Mouse (Mus musculus) heart, embryonic 16.5 days (tissue): ENCODE data around the gene H2-Ab1. TPM values are rescaled to one million over a fixed set of nuclear protein-coding genes. Genes with fewer than 3 reads are reported as not detected.

Source experiments
- ATAC-seq: fragments of 200-750 bp; cut with Nextera tagmentation; replicated peaks from 2 replicates; pipeline ENCODE4 v1.8.0; 2017; ENCODE audit warnings: moderate number of reproducible peaks; ENCODE audit not compliant: insufficient read depth, low FRiP score; ENCODE audit errors: extremely low read depth
- H3K27ac ChIP-seq: fragments of 300-500 bp; sonication (generic); 2 replicates; pipeline ENCODE4 v1.5.1; 2014; ENCODE audit warnings: mild to moderate bottlenecking, low read length, control low read depth, moderate library complexity
- H3K27me3 ChIP-seq: fragments of 300-500 bp; sonication (generic); 2 replicates; pipeline ENCODE4 v1.6.1; 2014; ENCODE audit warnings: low read length, mixed read lengths; ENCODE audit not compliant: control insufficient read depth, insufficient read depth
- H3K36me3 ChIP-seq: fragments of 300-500 bp; sonication (generic); 2 replicates; pipeline ENCODE4 v1.6.1; 2014; ENCODE audit not compliant: control insufficient read depth, insufficient read depth
- H3K4me1 ChIP-seq: fragments of 300-500 bp; sonication (generic); 2 replicates; pipeline ENCODE4 v1.6.1; 2014; ENCODE audit warnings: low read length, mixed read lengths; ENCODE audit not compliant: control insufficient read depth, insufficient read depth
- H3K4me2 ChIP-seq: fragments of 300-500 bp; sonication (generic); 2 replicates; pipeline ENCODE4 v1.6.1; 2014; ENCODE audit warnings: low read depth, mild to moderate bottlenecking, control low read depth, low read length
- H3K4me3 ChIP-seq: fragments of 300-500 bp; sonication (generic); 2 replicates; pipeline ENCODE4 v1.5.1; 2014; ENCODE audit warnings: mild to moderate bottlenecking, control low read depth, low read length
- H3K9ac ChIP-seq: fragments of 300-500 bp; sonication (generic); 2 replicates; pipeline ENCODE4 v1.6.1; 2014; ENCODE audit warnings: low read length, control low read depth
- H3K9me3 ChIP-seq: fragments of 300-500 bp; sonication (generic); replicated peaks from 2 replicates; pipeline ENCODE4 v1.6.1; 2016; ENCODE audit warnings: low read length; ENCODE audit not compliant: control insufficient read depth
- WGBS: fragments of 180-500 bp; shearing (Covaris S2); extraction: QIAGEN DNeasy Blood & Tissue Kit; methylation state at CpG from one replicate; pipeline ENCODE4 v1.1.7; 2014; 5-methylcytosine and 5-hydroxymethylcytosine counted together
- polyA plus RNA-seq: library from polyadenylated mRNA; unstranded; fragments of >200 nt; fragmentation: Nextera tagmentation; extraction: Ambion mirVana; gene quantifications from 2 replicates; pipeline ENCODE4 v1.2.1, GENCODE M21; 2015

Gene H2-Ab1
- 79.1 and 172 TPM in 2 replicates for polyA plus RNA-seq

- no peak within 1 kb of the TSS for H3K4me3 ChIP-seq
- no peak for ATAC-seq
- no peaks in the 10 kb centered on the region for H3K9me3 ChIP-seq
- WGBS = 67% methylated on average over 11 of the region's 11 CpGs
- no peak within 1 kb of the TSS for H3K27ac ChIP-seq
- no peaks in the 10 kb centered on the region for H3K36me3 ChIP-seq
- H3K9ac ChIP-seq = no peak within 1 kb of the TSS
- no peak within 1 kb of the TSS for H3K4me2 ChIP-seq
- no peaks in the 10 kb centered on the region for H3K4me1 ChIP-seq
- H3K27me3 ChIP-seq = no peaks in the 10 kb centered on the region
Observed at GRCm38 (mm10) chr17:34257594-34258375, at the start of gene H2-Ab1. H2-Ab1 (plus strand) TSS chr17:34257689.

DNA sequence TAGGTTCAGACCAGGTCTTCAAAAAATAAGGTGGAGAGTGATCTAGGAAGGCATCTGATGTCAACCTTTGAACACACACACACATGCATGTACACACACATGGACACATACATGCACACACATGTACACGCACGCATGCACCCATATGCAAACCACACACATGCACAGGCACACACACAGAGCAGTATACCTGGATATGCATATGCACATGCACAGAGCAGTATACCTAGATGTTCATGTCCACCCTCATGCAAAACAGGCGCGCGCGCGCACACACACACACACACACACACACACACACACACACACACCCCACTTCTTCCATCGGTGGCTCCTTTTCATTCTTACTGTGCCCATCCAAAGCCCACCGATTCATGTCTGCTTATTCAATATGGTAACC lies 49.6 kb upstream of the H2-Ab1 start:
- Histone ChIP-seq H3K4me2 (no peak overlapping the region), H3K27me3 (peaks cover 19% of the 10 kb centered on the region), H3K4me1 (peaks cover 11% of the 10 kb centered on the region; the same call in 1 of the 2 replicates), H3K36me3 (0 out of 2 replicates have a peak, but pooled peaks cover 4% of the 10 kb centered on the region), H3K27ac (no peak overlapping the region), H3K4me3 (no peak overlapping the region), H3K9me3 (peaks cover 6% of the 10 kb centered on the region), H3K9ac (no peak overlapping the region)
- no peak for ATAC-seq
- 98% methylated on average over 9 of the region's 9 CpGs for WGBS

GRCm38 (mm10) chr17:34208421-34208820 lies 49.1 kb upstream of the H2-Ab1 start:
- Histone ChIP-seq H3K9me3 (peaks cover 6% of the 10 kb centered on the region), H3K4me2 (no peak overlapping the region)
- ATAC-seq = no peak

DNA sequence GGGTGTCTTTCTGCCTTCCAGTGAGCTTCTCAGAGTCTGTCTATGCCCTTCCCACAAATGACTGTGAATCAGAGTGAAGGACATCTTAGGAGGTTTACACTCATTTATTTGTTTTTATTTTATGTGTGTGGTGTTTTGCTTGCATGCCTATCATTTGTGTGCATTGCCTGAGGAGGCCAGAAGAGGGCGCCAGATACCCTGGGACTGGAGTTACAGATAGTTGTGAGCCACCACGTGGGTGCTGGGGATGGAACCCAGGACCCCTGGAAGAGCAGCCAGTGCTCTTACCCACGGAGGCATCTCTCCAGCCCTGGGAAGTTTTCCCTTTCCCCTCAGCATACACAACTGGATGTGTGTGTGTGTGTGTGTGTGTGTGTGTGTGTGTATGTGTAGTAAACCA lies 47.8 kb upstream of the H2-Ab1 start:
- Histone ChIP-seq H3K27me3 (peaks cover 32% of the 10 kb centered on the region), H3K4me3 (no peak overlapping the region), H3K27ac (peak overlapping the region; percentile 27; the same call in 1 of the 2 replicates), H3K9ac (no peak overlapping the region), H3K9me3 (peaks cover 6% of the 10 kb centered on the region), H3K4me2 (no peak overlapping the region), H3K4me1 (peaks cover 7% of the 10 kb centered on the region; the same call in 1 of the 2 replicates), H3K36me3 (0 out of 2 replicates have a peak, but pooled peaks cover 4% of the 10 kb centered on the region)
- 47% methylated on average over 3 of the region's 3 CpGs for WGBS
- ATAC-seq = no peak

More at GRCm38 (mm10) chr17:34208421-34208820, 49.1 kb upstream of the H2-Ab1 start:
- WGBS = 19% methylated on average over 10 of the region's 10 CpGs
- Histone ChIP-seq H3K27me3 (peaks cover 23% of the 10 kb centered on the region), H3K36me3 (0 out of 2 replicates have a peak, but pooled peaks cover 4% of the 10 kb centered on the region), H3K27ac (no peak overlapping the region), H3K9ac (no peak overlapping the region), H3K4me3 (no peak overlapping the region; the same call in 1 of the 2 replicates), H3K4me1 (peaks cover 11% of the 10 kb centered on the region; the same call in 1 of the 2 replicates)

DNA sequence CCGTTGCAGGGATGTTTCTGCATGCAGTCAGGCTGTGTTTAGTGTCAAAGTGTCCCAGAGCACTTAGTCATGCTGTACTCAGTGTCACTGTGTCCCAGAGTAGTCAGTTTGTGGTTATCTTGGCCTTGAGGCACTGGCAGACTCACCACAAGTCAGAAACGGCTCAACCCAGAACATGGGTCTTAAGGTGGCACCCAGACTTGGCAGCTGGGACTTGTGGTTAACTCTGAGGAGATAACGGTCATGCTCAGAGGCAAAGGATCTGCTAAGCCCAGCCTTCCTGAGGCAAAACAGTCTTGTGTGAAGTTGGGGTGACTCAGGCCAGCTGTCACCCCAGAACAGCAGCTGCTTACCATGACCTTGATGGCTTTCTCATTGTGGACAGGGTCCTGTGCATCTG lies 46.9 kb upstream of the H2-Ab1 start:
- H3K36me3 ChIP-seq = 0 out of 2 replicates have a peak, but pooled peaks cover 4% of the 10 kb centered on the region
- H3K9ac ChIP-seq = no peak overlapping the region
- ATAC-seq = 0 out of 2 replicates have a peak, but pooled peaks have one; percentile 46
- H3K27ac ChIP-seq = peak overlapping the region; percentile 57; the same call in 1 of the 2 replicates
- H3K4me2 ChIP-seq = no peak overlapping the region
- WGBS = 43% methylated on average over 3 of the region's 3 CpGs
- H3K4me1 ChIP-seq = no peaks in the 10 kb centered on the region; the same call in 1 of the 2 replicates
- peaks cover 36% of the 10 kb centered on the region for H3K27me3 ChIP-seq
- H3K4me3 ChIP-seq = no peak overlapping the region
- H3K9me3 ChIP-seq = peaks cover 6% of the 10 kb centered on the region

DNA sequence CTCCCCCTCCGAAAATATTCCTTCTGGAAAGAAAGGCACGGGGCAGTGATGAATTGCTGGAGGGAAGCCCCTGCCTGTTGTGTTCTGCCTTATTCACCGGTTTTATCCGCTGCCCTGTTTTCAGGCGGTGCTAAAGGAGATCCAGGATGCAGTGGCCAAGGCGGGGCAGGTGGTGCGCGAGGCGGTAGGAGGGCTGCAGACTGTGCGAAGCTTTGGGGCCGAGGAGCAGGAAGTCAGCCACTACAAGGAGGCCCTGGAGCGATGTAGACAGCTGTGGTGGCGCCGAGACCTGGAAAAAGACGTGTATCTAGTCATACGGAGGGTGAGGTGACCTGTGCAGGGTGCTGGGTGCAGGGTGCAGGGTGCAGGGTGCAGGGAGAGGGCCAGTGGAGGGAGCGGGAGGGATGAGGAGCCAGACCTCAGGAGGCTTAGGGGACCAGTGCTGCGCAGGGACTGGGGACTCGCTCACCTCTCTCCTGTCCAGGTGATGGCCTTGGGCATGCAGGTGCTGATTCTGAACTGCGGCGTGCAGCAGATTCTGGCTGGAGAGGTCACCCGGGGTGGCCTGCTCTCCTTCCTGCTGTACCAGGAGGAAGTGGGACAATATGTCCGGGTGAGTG lies 45.6 kb upstream of the H2-Ab1 start:
- H3K4me1 ChIP-seq = no peaks in the 10 kb centered on the region
- peak overlapping the region; percentile 34 for H3K4me2 ChIP-seq
- H3K36me3 ChIP-seq = 0 out of 2 replicates have a peak, but pooled peaks cover 4% of the 10 kb centered on the region
- H3K9ac ChIP-seq = no peak overlapping the region; the same call in 1 of the 2 replicates
- peaks cover 30% of the 10 kb centered on the region for H3K27me3 ChIP-seq
- H3K27ac ChIP-seq = peak overlapping the region; percentile 7; the same call in 1 of the 2 replicates
- ATAC-seq = no peak; the same call in 1 of the 2 replicates
- H3K4me3 ChIP-seq = peak overlapping the region; percentile 18; the same call in 1 of the 2 replicates
- 22% methylated on average over 23 of the region's 23 CpGs for WGBS
- peaks cover 6% of the 10 kb centered on the region for H3K9me3 ChIP-seq

DNA sequence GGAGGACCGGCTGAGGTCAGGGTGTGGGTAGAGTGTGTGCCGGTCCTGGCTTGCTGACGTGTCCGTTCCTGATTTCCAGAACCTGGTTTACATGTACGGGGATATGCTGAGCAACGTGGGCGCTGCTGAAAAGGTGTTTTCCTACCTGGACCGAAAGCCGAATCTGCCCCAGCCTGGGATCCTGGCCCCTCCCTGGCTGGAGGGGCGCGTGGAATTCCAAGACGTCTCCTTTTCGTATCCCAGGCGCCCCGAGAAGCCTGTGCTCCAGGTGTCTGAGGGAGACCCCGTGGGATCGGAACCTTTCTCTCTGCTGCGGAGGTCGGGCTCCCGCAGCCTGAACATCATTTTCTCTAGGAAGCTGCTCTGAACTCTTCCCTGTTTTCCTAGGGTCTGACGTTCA lies 43.6 kb upstream of the H2-Ab1 start:
- Histone ChIP-seq H3K9me3 (peaks cover 6% of the 10 kb centered on the region), H3K4me1 (no peaks in the 10 kb centered on the region), H3K4me2 (no peak overlapping the region), H3K27me3 (peaks cover 30% of the 10 kb centered on the region), H3K4me3 (no peak overlapping the region), H3K9ac (no peak overlapping the region), H3K36me3 (0 out of 2 replicates have a peak, but pooled peaks cover 4% of the 10 kb centered on the region), H3K27ac (no peak overlapping the region)
- no peak for ATAC-seq
- WGBS = 47% methylated on average over 21 of the region's 21 CpGs

DNA sequence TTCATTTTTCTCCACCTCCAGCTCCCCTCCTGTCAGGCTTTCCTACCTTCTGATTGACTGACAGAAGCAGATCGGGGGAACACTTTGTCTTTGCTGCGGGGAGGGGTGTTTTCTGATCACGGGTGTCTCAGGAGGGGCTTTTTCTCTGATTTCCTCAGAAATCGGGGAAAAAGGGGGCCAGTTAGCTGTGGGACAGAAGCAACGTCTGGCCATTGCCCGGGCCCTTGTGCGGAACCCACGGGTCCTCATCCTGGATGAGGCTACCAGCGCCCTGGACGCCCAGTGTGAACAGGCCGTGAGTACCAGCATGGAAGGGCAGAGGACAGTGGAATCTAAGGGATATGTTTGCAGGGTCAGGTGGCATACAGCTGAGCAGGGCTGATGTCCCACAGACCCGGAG lies 42.3 kb upstream of the H2-Ab1 start:
- H3K36me3 ChIP-seq = no peaks in the 10 kb centered on the region
- no peak overlapping the region for H3K9ac ChIP-seq
- H3K4me1 ChIP-seq = no peaks in the 10 kb centered on the region
- H3K4me3 ChIP-seq = no peak overlapping the region
- H3K27ac ChIP-seq = no peak overlapping the region
- ATAC-seq = no peak
- 80% methylated on average over 12 of the region's 12 CpGs for WGBS
- no peaks in the 10 kb centered on the region; the same call in 1 of the 2 replicates for H3K9me3 ChIP-seq
- no peak overlapping the region for H3K4me2 ChIP-seq
- peaks cover 30% of the 10 kb centered on the region for H3K27me3 ChIP-seq
